Mouse (Mus musculus) kidney, adult 11 months (tissue): ENCODE measurements at regions not wholly inside any gene's neighbourhood (a gene's known extent, or its start where the extent isn't known, plus 50 kb on each side); places are given as distances from the start of the nearest gene placed in this dataset.

Experiments
- DNase-seq: peaks from one replicate; pipeline ENCODE4 v3.0.0; 2022

DNA sequence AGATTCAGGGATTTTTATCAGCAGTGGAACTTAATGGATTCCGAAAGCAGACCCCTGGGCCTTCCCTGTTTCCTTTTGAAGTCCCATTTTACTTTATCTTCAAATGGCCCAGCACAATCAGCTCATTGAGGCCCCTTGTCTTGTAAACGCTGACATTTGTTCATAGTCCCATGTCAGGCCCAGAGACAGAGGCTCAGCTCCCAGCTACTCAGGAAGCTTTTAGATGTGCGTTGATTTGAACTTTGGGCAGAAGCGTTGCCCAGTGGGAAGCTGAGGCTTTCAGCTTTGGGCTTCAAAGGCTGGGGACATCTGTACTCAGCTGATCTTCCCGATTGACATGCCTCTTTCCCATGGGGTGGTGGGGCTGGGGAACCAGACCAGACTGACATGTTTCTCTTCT lies 343.2 kb downstream of the Nuak1 start:
- DNase-seq = no peak

DNA sequence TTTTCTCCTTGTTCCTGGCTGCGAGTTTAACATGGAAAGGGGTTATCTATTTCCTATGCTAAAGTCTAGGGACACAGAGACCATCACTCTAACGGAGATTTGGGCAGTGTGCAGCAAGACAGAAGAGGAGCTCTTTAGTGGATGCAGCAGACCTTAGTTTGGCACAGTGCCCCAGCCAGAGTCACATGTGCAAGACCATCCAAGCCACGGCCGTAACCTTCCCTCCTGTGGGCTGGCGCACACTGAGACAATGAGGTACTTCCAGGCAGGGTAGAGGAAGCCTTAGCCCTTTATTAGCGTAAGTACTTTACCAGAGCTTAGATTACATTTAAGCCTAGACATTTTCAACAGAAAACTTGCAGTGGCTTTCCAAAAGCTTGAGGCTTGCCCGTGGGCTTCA lies 336.4 kb downstream of the Nuak1 start:
- DNase-seq = no peak

- no peak for DNase-seq
Observed at GRCm38 (mm10) chr10:84104556-84104955, 335.8 kb downstream of the Nuak1 start.

DNA sequence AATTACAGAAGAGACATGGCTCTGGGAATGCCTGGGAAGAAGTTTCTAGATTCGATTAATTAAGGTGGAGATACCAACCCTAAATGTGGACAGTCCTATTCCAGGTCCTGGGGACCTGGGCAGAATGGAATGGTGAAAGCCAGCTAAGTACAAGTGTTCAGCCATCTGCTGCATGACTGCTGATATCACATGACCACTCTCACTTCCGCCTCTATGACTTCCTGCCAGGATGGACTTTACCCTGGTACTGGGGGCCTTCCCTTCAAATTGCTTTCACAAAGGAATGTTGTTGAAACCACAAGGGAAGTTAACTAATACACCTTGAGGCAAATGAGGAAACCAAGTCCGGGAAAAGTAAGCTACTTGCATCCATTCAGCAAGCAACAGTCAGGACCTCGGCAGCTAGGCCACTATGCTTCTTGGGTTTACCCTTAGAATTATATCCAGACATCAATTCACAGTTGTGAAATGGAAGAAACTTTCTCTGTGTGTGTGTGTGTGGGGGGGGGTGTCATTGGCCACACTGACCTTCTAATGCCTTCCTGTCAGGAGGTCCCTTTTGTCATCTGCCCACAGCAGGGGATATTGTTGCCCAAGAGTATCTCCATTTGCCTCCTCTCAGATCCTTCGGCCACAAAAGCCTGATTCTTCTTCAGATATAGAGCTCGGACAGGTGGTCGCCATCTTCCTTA lies 330.6 kb downstream of the Nuak1 start:
- DNase-seq = no peak

GRCm38 (mm10) chr10:84110372-84110985 lies 329.9 kb downstream of the Nuak1 start:
- no peak for DNase-seq

GRCm38 (mm10) chr10:84111502-84111901 lies 328.9 kb downstream of the Nuak1 start:
- no peak for DNase-seq

DNA sequence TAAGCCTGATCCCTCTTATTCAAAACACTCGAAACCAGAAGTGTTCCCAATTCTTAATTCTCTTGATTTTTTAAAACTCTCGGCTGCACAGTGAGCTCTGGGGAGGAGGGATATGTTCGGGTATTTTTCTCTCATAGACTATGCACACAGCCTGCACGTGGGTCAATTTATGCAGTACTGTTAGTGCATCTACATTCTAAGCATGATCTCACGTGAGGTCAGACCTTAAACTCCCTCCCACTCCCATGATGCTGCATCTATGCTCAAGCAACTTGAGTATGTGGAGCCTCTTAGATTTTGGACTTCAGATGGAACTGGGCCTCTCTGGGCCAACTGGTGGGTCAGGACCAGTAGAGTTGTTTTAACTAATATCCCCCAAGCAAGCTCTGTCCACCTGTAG lies 328.5 kb downstream of the Nuak1 start:
- DNase-seq = no peak

DNA sequence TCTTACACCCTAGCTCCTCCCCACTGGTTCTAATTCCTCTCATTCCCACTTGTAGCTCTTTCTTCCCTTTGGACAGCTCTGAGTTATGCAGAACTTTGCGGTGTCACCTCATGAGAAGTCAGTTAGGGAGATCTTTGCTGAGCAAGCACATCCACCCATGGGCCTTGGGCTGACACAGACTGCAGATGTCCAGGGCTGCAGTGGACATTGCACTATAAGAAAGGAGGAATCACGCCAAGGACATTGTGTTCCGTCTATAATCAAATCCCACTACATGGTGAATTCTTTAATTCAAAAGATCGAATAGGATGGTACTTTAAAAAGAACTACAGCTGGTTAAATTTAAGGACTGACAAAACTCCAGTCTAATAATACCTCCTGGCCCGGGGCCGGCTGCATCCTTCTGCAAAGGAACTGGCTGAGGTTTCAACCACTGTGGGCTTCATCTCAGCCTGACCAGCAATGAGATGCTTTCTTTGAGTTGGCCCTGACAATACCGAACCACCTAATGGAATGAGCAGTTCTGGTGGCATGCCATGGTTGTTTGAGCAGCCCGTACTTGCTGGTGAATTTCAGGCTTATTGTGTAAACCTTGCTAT lies 320.3 kb downstream of the Nuak1 start:
- no peak for DNase-seq

DNA sequence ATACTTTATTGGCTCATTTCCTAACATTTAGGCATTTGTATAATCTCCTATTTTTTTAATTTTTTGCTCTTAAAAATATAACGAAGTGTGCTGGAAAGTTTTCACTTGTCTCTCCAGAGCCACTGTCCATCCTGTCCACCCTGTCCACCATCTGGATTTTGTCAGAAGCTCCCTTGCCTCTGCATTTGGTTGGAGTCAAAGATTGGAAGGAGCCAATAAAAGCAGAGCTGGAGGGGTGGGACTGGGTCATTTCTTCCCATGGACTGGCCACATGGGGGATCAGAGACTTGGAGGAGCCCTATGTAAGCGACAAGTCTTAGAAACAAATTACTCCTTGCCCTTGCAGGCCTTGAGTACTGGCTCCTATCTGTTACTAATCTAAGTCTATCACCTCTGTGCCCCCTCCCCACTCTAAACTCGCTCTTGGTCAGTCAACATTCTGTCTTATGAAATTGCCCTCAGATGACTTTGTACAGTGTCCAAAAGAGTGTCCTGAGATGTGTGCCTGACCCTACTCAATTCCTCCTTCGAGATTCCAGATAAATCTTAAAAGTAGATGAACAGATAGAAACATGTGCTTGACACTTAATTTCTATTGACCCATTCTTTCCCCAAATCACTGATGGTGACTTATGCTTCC lies 303.3 kb downstream of the Nuak1 start:
- peak; percentile 8 for DNase-seq

DNA sequence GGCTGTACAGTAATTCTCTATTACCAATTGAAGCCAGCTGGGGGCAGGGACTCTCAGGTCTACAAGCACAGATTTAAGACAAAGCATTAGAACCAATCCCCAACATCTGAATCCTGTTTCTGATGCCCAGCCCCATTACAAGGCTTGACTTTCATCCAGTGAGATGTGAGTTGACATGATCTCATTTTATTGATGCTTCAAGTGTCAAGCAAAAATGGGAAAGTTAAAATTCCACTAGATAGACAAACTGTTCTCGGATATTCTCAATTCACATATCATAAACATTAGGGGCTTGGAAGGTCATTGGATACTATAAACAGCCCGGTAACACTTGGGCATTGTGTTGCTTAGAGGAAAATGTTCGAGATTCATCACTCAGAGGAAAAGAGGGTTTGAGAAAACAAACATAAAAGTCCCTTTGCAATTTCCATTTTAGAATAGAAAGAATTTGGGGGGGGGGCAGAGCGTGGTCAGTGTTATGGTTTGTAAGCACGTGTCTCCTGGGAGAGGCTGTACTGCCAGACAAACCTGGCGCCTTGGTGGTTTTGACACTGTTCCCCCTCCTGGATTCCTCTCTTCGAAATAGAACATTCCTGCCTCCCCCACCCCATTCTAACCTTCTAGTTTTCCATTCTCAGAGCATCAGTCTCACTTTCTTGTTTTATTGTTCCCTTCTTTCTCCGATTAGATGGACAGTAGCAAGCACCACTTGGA lies 297.5 kb downstream of the Nuak1 start:
- DNase-seq = no peak

GRCm38 (mm10) chr10:84143674-84144343 lies 296.6 kb downstream of the Nuak1 start:
- DNase-seq = peak; percentile 19

GRCm38 (mm10) chr10:84144344-84144687 lies 296.1 kb downstream of the Nuak1 start:
- DNase-seq = no peak

DNA sequence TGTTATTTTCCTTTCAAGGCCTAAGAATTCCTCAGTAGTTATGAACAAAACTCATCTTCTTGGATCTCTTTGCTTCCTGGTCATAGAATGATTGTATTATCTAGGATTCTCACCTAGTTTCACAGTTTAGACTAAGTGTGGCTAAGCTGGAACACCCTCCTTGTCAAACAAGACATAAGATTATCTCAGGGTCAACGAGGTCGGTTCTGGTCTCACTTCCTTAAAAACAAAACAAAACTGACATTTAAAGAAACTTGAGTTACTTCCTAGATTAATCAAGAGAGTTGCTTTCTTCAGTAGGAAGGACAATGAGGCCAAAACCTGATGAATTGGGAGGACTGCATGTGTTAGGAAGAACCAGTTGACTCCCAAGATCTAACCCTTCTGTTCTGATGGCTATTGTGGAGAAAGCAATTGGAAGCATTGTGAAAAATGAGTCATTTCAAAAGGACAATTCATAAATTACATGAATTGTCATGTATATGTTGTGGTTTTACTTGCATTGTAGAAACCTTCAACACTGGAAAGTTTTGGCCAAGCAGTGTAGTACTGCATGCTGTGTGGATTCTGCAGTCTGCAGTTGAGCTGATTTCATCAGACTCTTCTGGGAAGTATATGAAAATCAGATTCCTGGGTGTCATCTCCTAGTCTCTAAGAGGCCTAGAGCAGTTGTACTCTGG lies 293.0 kb downstream of the Nuak1 start:
- DNase-seq = no peak

DNA sequence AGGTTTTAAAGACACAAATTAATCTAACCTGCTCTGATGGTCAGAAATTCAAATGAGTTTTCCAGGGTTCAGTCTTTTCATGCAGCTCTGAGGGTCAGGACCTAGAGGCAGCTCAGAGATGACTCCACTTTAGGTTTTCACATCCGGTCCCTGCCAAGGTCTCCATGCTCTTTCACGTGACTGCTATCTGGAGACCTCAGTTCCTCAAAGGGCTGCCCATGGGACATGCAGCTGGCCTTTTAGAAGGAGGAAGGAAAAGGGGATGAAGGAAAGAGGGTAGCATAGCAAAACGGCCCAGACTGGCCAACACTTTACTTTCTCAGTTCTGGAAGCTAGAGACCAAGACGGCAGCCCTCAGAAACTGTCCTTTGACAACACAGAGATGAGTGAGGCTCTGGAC lies 276.6 kb downstream of the Nuak1 start:
- no peak for DNase-seq

- DNase-seq = no peak
Observed at GRCm38 (mm10) chr10:84165832-84166567, 274.4 kb downstream of the Nuak1 start.

DNA sequence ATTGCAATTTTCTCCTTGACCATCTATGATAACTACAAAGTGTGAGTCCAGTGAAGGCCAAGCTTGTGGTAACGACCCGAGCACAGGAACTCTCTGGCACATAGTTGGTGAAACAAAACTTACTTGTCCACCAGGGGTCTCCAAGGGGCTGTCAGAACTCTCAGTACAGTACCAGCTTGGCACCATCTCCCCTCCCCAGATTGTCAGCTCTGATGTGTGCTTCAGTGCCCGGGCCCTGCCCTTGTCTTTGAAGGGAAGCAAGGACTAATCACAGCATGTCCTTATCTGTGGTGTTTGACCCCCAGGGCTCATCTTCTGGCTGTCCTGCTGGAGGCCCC lies 273.9 kb downstream of the Nuak1 start:
- DNase-seq = no peak

- DNase-seq = no peak
Observed at GRCm38 (mm10) chr10:84172828-84173321, 267.5 kb downstream of the Nuak1 start.

- DNase-seq = no peak
Observed at GRCm38 (mm10) chr10:84183239-84183638, 257.2 kb downstream of the Nuak1 start.

DNA sequence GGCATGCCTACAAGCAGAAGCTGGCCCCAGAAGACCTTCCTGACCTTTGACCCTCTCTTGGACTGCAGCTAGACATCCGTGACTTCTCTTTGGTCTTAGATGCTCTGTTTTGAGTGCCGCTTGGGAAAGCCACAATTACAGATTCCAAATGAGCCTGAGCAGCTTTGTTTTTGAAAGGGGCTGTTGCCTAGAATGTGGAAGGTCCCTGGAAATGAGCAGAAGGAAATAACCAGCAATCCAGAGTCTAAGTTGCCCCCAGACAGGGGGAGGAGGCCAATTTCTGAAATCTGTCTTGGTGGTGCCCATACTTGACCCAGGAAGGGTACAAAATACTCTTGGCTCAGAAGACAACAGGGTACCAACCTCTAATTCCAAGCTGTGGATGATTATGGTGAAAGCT lies 253.9 kb downstream of the Nuak1 start:
- DNase-seq = no peak

GRCm38 (mm10) chr10:84199035-84199434 lies 241.4 kb downstream of the Nuak1 start:
- no peak for DNase-seq

GRCm38 (mm10) chr10:84201785-84202184 lies 238.6 kb downstream of the Nuak1 start:
- no peak for DNase-seq
